Comparison of ENCODE assay signal across 10 mouse cellular contexts in genomic region chr6:32018105-32018446, GRCm38 (mm10). TPM values are rescaled to one million over a fixed set of nuclear protein-coding genes. Genes with fewer than 3 reads are reported as not detected.
DNase-seq lines count a peak whose midpoint lies in the region; ATAC-seq lines count a peak whose summit lies in the region.
"Had no signal": no experiment of that assay in that cellular context is flagged by ENCODE, and none has a peak within 500 bp of the region (broad histone marks: within the 10 kb centered on the region; RNA-seq: fewer than 3 reads in every experiment).

No protein-coding gene starts in this region.

- H3K4me2 ChIP-seq in hindbrain, embryonic 14.5 days (replicated peaks): no peak overlapping the region
- no peak overlapping the region for H3K4me2 ChIP-seq in hindbrain, embryonic 13.5 days
- no peak overlapping the region for H3K4me2 ChIP-seq in kidney, embryonic 14.5 days (replicated peaks; ENCODE audit: low read depth, low read length)

- no peaks in the 10 kb centered on the region for H3K27me3 ChIP-seq in hindbrain, embryonic 14.5 days (ENCODE audit: control insufficient read depth, insufficient read depth, low read length)
- H3K27me3 ChIP-seq in hindbrain, embryonic 13.5 days: no peaks in the 10 kb centered on the region
- H3K27me3 ChIP-seq in kidney, embryonic 14.5 days (ENCODE audit: control insufficient read depth, insufficient read depth, low read length): no peaks in the 10 kb centered on the region

- no peak overlapping the region for H3K9ac ChIP-seq in hindbrain, embryonic 14.5 days
- no peak overlapping the region for H3K9ac ChIP-seq in hindbrain, embryonic 13.5 days
- no peak overlapping the region for H3K9ac ChIP-seq in kidney, embryonic 14.5 days (ENCODE audit: low read depth, low read length)

- peak; percentile 71 for DNase-seq in hindbrain, embryonic 14.5 days (ENCODE audit: low spot score)
- peak; percentile 35 to 42 for DNase-seq in adrenal gland, adult 18-20 months (ENCODE audit: low spot score in 2 of 2)
- DNase-seq in cerebellum, postnatal 14 days: peak; percentile 86 to 94
- peak; percentile 31 for DNase-seq in urinary bladder, postnatal 10 days (ENCODE audit: low spot score)
- DNase-seq in thymus, postnatal 36 days: no peak
- DNase-seq in adipocyte (ENCODE audit: low spot score): no peak

- H3K9me3 ChIP-seq in hindbrain, embryonic 14.5 days (ENCODE audit: control insufficient read depth, low read length): no peaks in the 10 kb centered on the region
- H3K9me3 ChIP-seq in hindbrain, embryonic 13.5 days: no peaks in the 10 kb centered on the region
- H3K9me3 ChIP-seq in kidney, embryonic 14.5 days (ENCODE audit: control insufficient read depth, low read length): no peaks in the 10 kb centered on the region

- peak; percentile 64; the same call in 1 of the 2 replicates for ATAC-seq in hindbrain, embryonic 14.5 days (ENCODE audit: low FRiP score)
- ATAC-seq in hindbrain, embryonic 13.5 days (ENCODE audit: low FRiP score): no peak
- ATAC-seq in kidney, embryonic 14.5 days (ENCODE audit: low FRiP score, low TSS enrichment): peak; percentile 43; the same call in 1 of the 2 replicates

- 59% methylated on average over 5 of the region's 5 CpGs for WGBS in hindbrain, embryonic 14.5 days
- WGBS in hindbrain, embryonic 13.5 days: 77% methylated on average over 5 of the region's 5 CpGs
- WGBS in kidney, embryonic 14.5 days: 35% methylated on average over 5 of the region's 5 CpGs

- H3K36me3 ChIP-seq in hindbrain, embryonic 14.5 days (replicated peaks; ENCODE audit: control insufficient read depth, insufficient read depth): no peaks in the 10 kb centered on the region
- no peaks in the 10 kb centered on the region for H3K36me3 ChIP-seq in hindbrain, embryonic 13.5 days
- H3K36me3 ChIP-seq in kidney, embryonic 14.5 days (ENCODE audit: control insufficient read depth, insufficient read depth, low read length): no peaks in the 10 kb centered on the region

- no peak overlapping the region for H3K4me3 ChIP-seq in hindbrain, embryonic 14.5 days (replicated peaks; ENCODE audit: low read length)
- no peak overlapping the region for H3K4me3 ChIP-seq in hindbrain, embryonic 13.5 days
- no peak overlapping the region for H3K4me3 ChIP-seq in kidney, embryonic 14.5 days (ENCODE audit: low read length)

- H3K4me1 ChIP-seq in hindbrain, embryonic 14.5 days (replicated peaks; ENCODE audit: control insufficient read depth, insufficient read depth, low read length): no peaks in the 10 kb centered on the region
- peaks cover 9% of the 10 kb centered on the region; the same call in 1 of the 2 replicates for H3K4me1 ChIP-seq in hindbrain, embryonic 13.5 days (replicated peaks)
- no peaks in the 10 kb centered on the region; the same call in 1 of the 2 replicates for H3K4me1 ChIP-seq in kidney, embryonic 14.5 days (ENCODE audit: control insufficient read depth, insufficient read depth, low read length)

- H3K27ac ChIP-seq in hindbrain, embryonic 14.5 days: no peak overlapping the region
- no peak overlapping the region for H3K27ac ChIP-seq in hindbrain, embryonic 13.5 days
- no peak overlapping the region for H3K27ac ChIP-seq in kidney, embryonic 14.5 days (ENCODE audit: low read depth, low read length)

RNA-seq across cellular contexts. Expression of gene 1700012A03Rik, which starts 32.0 kb away (rescaled TPM):
- not detected in 2 replicates for polyA plus RNA-seq in hindbrain, embryonic 14.5 days (2014; fragmentation: Nextera tagmentation; extraction: Ambion mirVana)
- not detected in 2 replicates for polyA plus RNA-seq in hindbrain, embryonic 13.5 days (2015; fragmentation: Nextera tagmentation; extraction: Ambion mirVana)
- not detected for total RNA-seq in adrenal gland, adult 18-20 months (2021)
- polyA plus RNA-seq in kidney, embryonic 14.5 days (2014; fragmentation: Nextera tagmentation; extraction: Ambion mirVana): not detected in 2 replicates
- polyA plus RNA-seq: large intestine, adult 2 months; neural tube, embryonic 11.5 days had no signal

Comparison
In these comparisons a context has a peak if more than half of its experiments do, and no peak if none do; other contexts are left out.
1. DNase-seq: peak in hindbrain, embryonic 14.5 days (single experiment), adrenal gland, adult 18-20 months (2 of 2), cerebellum, postnatal 14 days (2 of 2) and urinary bladder, postnatal 10 days (single experiment); none in thymus, postnatal 36 days (0 of 2) and adipocyte (single experiment).